Mouse (Mus musculus): ENCODE data around the gene Atp9a.

DNA sequence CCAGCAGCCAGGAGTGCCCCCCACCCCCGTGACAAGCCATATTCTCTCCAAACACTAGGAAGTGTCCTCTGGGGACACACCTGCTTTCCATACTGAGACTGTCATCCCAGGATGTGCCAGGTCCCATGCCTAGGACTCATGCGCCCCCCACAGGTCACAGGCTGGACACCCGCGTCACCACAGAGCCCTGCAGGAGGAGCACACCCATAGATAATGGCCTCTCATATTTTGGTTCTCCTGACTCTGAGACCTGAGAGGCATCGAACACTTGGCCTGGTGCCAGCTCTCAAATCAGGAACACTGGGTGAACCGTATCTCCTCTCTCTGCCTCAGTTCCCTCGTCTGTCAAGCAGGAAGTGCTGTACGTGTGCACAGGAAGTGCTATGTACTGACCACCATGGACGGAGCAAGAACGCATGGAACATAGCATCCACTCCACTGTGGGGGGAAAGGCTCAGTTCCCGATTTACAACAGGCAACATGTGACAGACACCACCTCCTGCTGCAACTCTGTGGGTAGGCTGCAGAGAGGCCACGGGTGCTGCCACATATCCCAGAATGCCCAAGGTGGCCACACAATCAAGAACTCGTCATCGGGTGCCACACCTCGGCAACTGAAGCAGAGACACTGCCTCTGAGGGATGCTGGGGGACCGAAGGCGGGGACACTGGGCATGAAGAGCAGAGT lies 87.1 kb downstream of the Atp9a start:
- TF ChIP-seq POLR2A (IDR thresholded peaks at IDR 0.05; ENCODE audit: low read depth, low read length) (no peak), CTCF (IDR thresholded peaks at IDR 0.05; ENCODE audit: borderline replicate concordance, insufficient read depth, low read length) (0 out of 2 replicates have a peak, but pooled peaks have one; percentile 2)
